Mouse (Mus musculus): ENCODE results near the gene Stip1. TPM values are rescaled to one million over a fixed set of nuclear protein-coding genes. Genes with fewer than 3 reads are reported as not detected.
A peak's percentile ranks its signal among the peaks of the same experiment; 100 is the strongest.

Stip1 gene
- polyA plus RNA-seq, 1 experiment from 2014 or later: 168 TPM

GRCm38 (mm10) chr19:7072221-7072620 is 32.5 kb upstream of the Stip1 start:
- Histone ChIP-seq H3K36me3 (no peaks in the 10 kb centered on the region), H3K9ac (no peak overlapping the region), H3K4me2 (no peak overlapping the region), H3K27ac (no peak overlapping the region), H3K9me3 (replicated peaks) (no peaks in the 10 kb centered on the region), H3K4me3 (no peak overlapping the region), H3K4me1 (replicated peaks) (peaks cover 33% of the 10 kb centered on the region), H3K27me3 (peaks cover 7% of the 10 kb centered on the region)
- 75% methylated on average over 6 of the region's 6 CpGs for WGBS
- ATAC-seq (replicated peaks; ENCODE audit: insufficient number of reproducible peaks, insufficient read depth, low FRiP score, low read depth): no peak

DNA sequence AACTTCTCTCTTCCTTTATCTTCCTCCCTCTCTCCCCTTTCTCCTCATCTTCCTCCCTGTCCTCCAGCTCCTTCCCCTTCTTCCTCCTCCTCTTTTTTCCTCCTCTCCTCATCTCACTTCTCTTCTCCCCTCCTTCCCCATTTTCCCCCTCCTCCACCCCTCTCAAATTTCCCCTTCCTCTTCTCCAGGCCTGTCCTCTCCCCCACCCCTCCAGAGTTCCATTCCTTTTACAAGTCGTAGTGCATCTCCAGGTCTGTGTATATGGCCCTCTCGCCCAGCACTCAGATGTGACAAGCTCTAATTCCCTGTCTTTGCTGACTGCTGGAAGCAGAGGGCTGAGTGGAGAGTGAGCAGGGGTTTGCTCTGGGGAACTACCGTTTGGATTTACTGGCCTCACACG is 31.0 kb upstream of the Stip1 start:
- no peaks in the 10 kb centered on the region for H3K9me3 ChIP-seq (replicated peaks)
- WGBS: 37% methylated on average over 4 of the region's 4 CpGs
- H3K27ac ChIP-seq: no peak overlapping the region
- H3K27me3 ChIP-seq: peaks cover 7% of the 10 kb centered on the region
- no peak for ATAC-seq (replicated peaks; ENCODE audit: insufficient number of reproducible peaks, insufficient read depth, low FRiP score, low read depth)
- no peak overlapping the region for H3K9ac ChIP-seq
- H3K4me1 ChIP-seq (replicated peaks): peaks cover 46% of the 10 kb centered on the region
- peak overlapping the region; percentile 23; the same call in 1 of the 2 replicates for H3K4me3 ChIP-seq
- H3K4me2 ChIP-seq: peak overlapping the region; percentile 50
- H3K36me3 ChIP-seq: no peaks in the 10 kb centered on the region

- H3K27ac ChIP-seq: peak overlapping the region; percentile 36; the same call in 1 of the 2 replicates
- ATAC-seq (replicated peaks; ENCODE audit: insufficient number of reproducible peaks, insufficient read depth, low FRiP score, low read depth): no peak
- peak overlapping the region; percentile 23 for H3K4me3 ChIP-seq
- H3K27me3 ChIP-seq: peaks cover 7% of the 10 kb centered on the region
- peaks cover 46% of the 10 kb centered on the region for H3K4me1 ChIP-seq (replicated peaks)
- H3K9ac ChIP-seq: peak overlapping the region; percentile 21; the same call in 1 of the 2 replicates
- 20% methylated on average over 35 of the region's 35 CpGs for WGBS
- H3K36me3 ChIP-seq: no peaks in the 10 kb centered on the region
- peak overlapping the region; percentile 50 for H3K4me2 ChIP-seq
- no peaks in the 10 kb centered on the region for H3K9me3 ChIP-seq (replicated peaks)
Observed at GRCm38 (mm10) chr19:7069781-7070763, 30.3 kb upstream of the Stip1 start.

GRCm38 (mm10) chr19:7068661-7069531 is 29.1 kb upstream of the Stip1 start:
- Histone ChIP-seq H3K9ac (no peak overlapping the region), H3K4me1 (replicated peaks) (peaks cover 49% of the 10 kb centered on the region)

GRCm38 (mm10) chr19:7068136-7068535 is 28.4 kb upstream of the Stip1 start:
- H3K4me2 ChIP-seq: no peak overlapping the region
- H3K27me3 ChIP-seq: peaks cover 7% of the 10 kb centered on the region
- no peak overlapping the region for H3K9ac ChIP-seq
- H3K4me1 ChIP-seq (replicated peaks): peaks cover 49% of the 10 kb centered on the region
- 9% methylated on average over 14 of the region's 14 CpGs for WGBS
- no peaks in the 10 kb centered on the region for H3K9me3 ChIP-seq (replicated peaks)
- no peak for ATAC-seq (replicated peaks; ENCODE audit: insufficient number of reproducible peaks, insufficient read depth, low FRiP score, low read depth)
- no peak overlapping the region for H3K4me3 ChIP-seq
- no peaks in the 10 kb centered on the region for H3K36me3 ChIP-seq
- no peak overlapping the region for H3K27ac ChIP-seq

More at GRCm38 (mm10) chr19:7068661-7069531, 29.1 kb upstream of the Stip1 start:
- Histone ChIP-seq H3K27ac (no peak overlapping the region), H3K4me3 (no peak overlapping the region), H3K36me3 (no peaks in the 10 kb centered on the region), H3K4me2 (no peak overlapping the region), H3K27me3 (peaks cover 7% of the 10 kb centered on the region), H3K9me3 (replicated peaks) (no peaks in the 10 kb centered on the region)
- no peak for ATAC-seq (replicated peaks; ENCODE audit: insufficient number of reproducible peaks, insufficient read depth, low FRiP score, low read depth)
- 72% methylated on average over 11 of the region's 11 CpGs for WGBS

- no peak overlapping the region for H3K4me3 ChIP-seq
- H3K4me2 ChIP-seq: no peak overlapping the region
- no peak overlapping the region for H3K27ac ChIP-seq
- peaks cover 7% of the 10 kb centered on the region for H3K27me3 ChIP-seq
- no peaks in the 10 kb centered on the region for H3K9me3 ChIP-seq (replicated peaks)
- no peaks in the 10 kb centered on the region for H3K36me3 ChIP-seq
- 41% methylated on average over 20 of the region's 20 CpGs for WGBS
- no peak for ATAC-seq (replicated peaks; ENCODE audit: insufficient number of reproducible peaks, insufficient read depth, low FRiP score, low read depth)
- peaks cover 47% of the 10 kb centered on the region for H3K4me1 ChIP-seq (replicated peaks)
- no peak overlapping the region for H3K9ac ChIP-seq
Observed at GRCm38 (mm10) chr19:7067344-7068050, 27.7 kb upstream of the Stip1 start.

GRCm38 (mm10) chr19:7066828-7067342 is 27.1 kb upstream of the Stip1 start:
- peaks cover 41% of the 10 kb centered on the region for H3K4me1 ChIP-seq (replicated peaks)
- peaks cover 7% of the 10 kb centered on the region for H3K27me3 ChIP-seq
- no peaks in the 10 kb centered on the region for H3K36me3 ChIP-seq
- no peak for ATAC-seq (replicated peaks; ENCODE audit: insufficient number of reproducible peaks, insufficient read depth, low FRiP score, low read depth)
- H3K4me3 ChIP-seq: no peak overlapping the region
- WGBS: 45% methylated on average over 8 of the region's 8 CpGs
- no peak overlapping the region for H3K9ac ChIP-seq
- H3K27ac ChIP-seq: no peak overlapping the region
- H3K9me3 ChIP-seq (replicated peaks): no peaks in the 10 kb centered on the region
- H3K4me2 ChIP-seq: peak overlapping the region; percentile 11; the same call in 1 of the 2 replicates

DNA sequence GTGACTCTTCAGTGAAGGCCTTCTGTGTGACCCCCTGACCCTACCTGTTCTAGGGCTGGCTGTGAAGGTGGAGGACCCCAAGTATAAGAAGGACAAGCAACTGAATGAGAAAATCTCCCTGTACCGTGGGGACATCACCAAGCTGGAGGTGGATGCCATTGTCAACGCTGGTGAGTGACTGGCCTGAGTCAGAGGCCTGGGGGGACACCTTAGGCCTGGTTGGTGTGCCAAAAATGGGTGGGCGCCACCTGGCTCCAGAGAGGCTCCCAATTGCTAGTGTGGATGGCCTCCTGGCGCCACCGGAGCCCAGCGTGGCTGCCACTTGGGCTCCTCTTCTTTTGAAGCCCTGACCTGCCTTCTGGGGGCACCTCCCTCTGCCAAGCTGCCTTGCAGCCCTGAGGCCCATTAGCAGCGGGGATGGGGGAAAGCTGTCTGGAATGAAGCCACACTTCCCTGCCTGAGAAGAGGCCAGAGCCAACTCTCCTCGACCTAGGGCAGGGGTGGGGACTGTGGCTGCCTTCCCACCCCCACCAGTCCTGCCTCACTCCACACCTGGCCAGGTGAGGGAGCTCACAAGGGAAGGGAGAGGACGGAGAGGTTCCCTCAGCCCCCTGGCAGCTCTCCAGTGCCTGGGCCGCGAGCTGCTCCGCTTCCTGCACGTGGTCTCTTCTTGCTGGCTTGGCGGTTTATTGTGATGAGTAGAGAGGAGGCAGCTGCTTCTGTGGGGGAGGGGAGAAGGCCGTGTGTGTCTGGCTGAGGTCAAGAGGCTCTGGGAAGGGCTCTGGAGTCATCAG is 26.5 kb upstream of the Stip1 start:
- Histone ChIP-seq H3K9ac (no peak overlapping the region), H3K9me3 (replicated peaks) (no peaks in the 10 kb centered on the region), H3K4me2 (peak overlapping the region; percentile 11; the same call in 1 of the 2 replicates), H3K4me3 (no peak overlapping the region), H3K27me3 (peaks cover 7% of the 10 kb centered on the region), H3K27ac (peak overlapping the region; percentile 33), H3K4me1 (replicated peaks) (peaks cover 39% of the 10 kb centered on the region), H3K36me3 (no peaks in the 10 kb centered on the region)
- WGBS: 28% methylated on average over 15 of the region's 15 CpGs
- 0 out of 2 replicates have a peak, but pooled peaks have one; percentile 10 for ATAC-seq (replicated peaks; ENCODE audit: insufficient number of reproducible peaks, insufficient read depth, low FRiP score, low read depth)

DNA sequence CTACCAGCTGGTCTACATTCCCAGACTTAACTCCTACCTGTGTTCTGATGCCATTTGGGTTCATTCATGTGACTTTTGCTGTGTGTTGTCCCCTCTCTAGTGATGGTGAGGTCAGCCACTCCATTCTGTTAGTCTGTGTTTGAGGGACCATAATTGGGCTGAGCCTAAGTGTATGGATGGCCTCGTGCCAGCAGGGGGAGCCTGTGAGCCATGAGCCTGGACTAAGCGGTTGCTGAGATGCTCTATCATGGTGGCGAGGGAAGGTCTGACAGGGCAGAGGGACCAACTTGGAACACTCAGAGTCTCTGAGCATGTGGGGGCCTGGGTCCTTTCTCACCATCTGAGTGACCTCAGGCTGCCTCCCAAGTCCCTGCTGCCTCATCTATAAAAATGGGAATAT is 24.8 kb upstream of the Stip1 start:
- Histone ChIP-seq H3K36me3 (no peaks in the 10 kb centered on the region), H3K27ac (no peak overlapping the region), H3K9me3 (replicated peaks) (no peaks in the 10 kb centered on the region), H3K9ac (no peak overlapping the region), H3K4me2 (no peak overlapping the region), H3K27me3 (peaks cover 7% of the 10 kb centered on the region), H3K4me3 (no peak overlapping the region), H3K4me1 (replicated peaks) (peaks cover 28% of the 10 kb centered on the region)
- WGBS: 6% methylated on average over 3 of the region's 3 CpGs
- ATAC-seq (replicated peaks; ENCODE audit: insufficient number of reproducible peaks, insufficient read depth, low FRiP score, low read depth): peak; percentile 52; the same call in 1 of the 2 replicates

DNA sequence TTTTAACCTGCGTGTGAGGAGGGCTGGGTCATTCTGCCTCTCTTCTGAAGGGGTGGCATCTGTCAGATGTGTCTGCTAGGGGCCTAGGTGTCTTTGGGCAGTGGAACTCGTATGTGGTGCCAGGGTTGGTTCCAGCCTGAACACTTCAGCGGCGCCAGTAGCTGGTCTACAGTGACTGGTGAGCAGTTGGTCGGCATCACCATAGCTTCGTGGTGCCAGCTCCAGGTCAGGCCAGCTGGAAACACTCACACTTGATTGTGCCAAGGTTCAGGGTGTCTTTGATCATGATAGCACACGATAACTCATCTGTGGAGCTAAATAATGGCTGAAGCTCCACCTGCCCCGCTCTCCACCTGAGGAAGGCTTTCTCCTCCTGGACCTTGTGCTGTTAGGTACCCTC is 23.1 kb upstream of the Stip1 start:
- no peak for ATAC-seq (replicated peaks; ENCODE audit: insufficient number of reproducible peaks, insufficient read depth, low FRiP score, low read depth)
- peaks cover 6% of the 10 kb centered on the region for H3K27me3 ChIP-seq
- H3K4me1 ChIP-seq (replicated peaks): peaks cover 32% of the 10 kb centered on the region
- H3K4me2 ChIP-seq: no peak overlapping the region
- no peak overlapping the region for H3K27ac ChIP-seq
- no peak overlapping the region for H3K4me3 ChIP-seq
- H3K9ac ChIP-seq: no peak overlapping the region
- no peaks in the 10 kb centered on the region for H3K36me3 ChIP-seq
- no peaks in the 10 kb centered on the region for H3K9me3 ChIP-seq (replicated peaks)
- WGBS: 87% methylated on average over 8 of the region's 8 CpGs

Data from heart, embryonic 15.5 days (tissue).